Mouse (Mus musculus) hindbrain, embryonic 16.5 days (tissue): ENCODE results near the gene Cdk17. TPM values are rescaled to one million over a fixed set of nuclear protein-coding genes. Genes with fewer than 3 reads are reported as not detected.

Experiments
- ATAC-seq: fragments of 200-750 bp; cut with Nextera tagmentation; 2 replicates; pipeline ENCODE4 v1.8.0; 2017; ENCODE audit warnings: moderate TSS enrichment, moderate library complexity
- H3K27ac ChIP-seq: fragments of 300-500 bp; sonication (generic); 2 replicates; pipeline ENCODE4 v1.5.1; 2014; ENCODE audit warnings: low read depth, mild to moderate bottlenecking, control low read depth, low read length, moderate library complexity
- H3K27me3 ChIP-seq: fragments of 300-500 bp; sonication (generic); replicated peaks from 2 replicates; pipeline ENCODE4 v1.6.1; 2014; ENCODE audit warnings: low read length; ENCODE audit not compliant: control insufficient read depth, insufficient read depth
- H3K36me3 ChIP-seq: fragments of 300-500 bp; sonication (generic); 2 replicates; pipeline ENCODE4 v1.6.1; 2014; ENCODE audit warnings: mild to moderate bottlenecking, low read length, moderate library complexity, mixed read lengths; ENCODE audit not compliant: control insufficient read depth, insufficient read depth
- H3K4me1 ChIP-seq: fragments of 300-500 bp; sonication (generic); 2 replicates; pipeline ENCODE4 v1.6.1; 2014; ENCODE audit warnings: low read depth, low read length; ENCODE audit not compliant: control insufficient read depth, insufficient read depth
- H3K4me2 ChIP-seq: fragments of 300-500 bp; sonication (generic); 2 replicates; pipeline ENCODE4 v1.6.1; 2014; ENCODE audit warnings: mild to moderate bottlenecking, low read length, control low read depth, moderate library complexity
- H3K4me3 ChIP-seq: fragments of 300-500 bp; sonication (generic); 2 replicates; pipeline ENCODE4 v1.5.1; 2014; ENCODE audit warnings: mild to moderate bottlenecking, low read length, control low read depth, moderate library complexity
- H3K9ac ChIP-seq: fragments of 300-500 bp; sonication (generic); 2 replicates; pipeline ENCODE4 v1.6.1; 2014; ENCODE audit warnings: low read depth, mild to moderate bottlenecking, control low read depth, low read length, moderate library complexity
- H3K9me3 ChIP-seq: fragments of 300-500 bp; sonication (generic); 2 replicates; pipeline ENCODE4 v1.6.1; 2014; ENCODE audit warnings: mild to moderate bottlenecking, low read length, moderate library complexity; ENCODE audit not compliant: control insufficient read depth
- whole genome bisulfite sequencing: fragments of 180-500 bp; shearing (Covaris S2); extraction: QIAGEN DNeasy Blood & Tissue Kit; methylation state at CpG from one replicate; pipeline ENCODE4 v1.1.7; 2014; 5-methylcytosine and 5-hydroxymethylcytosine counted together
- polyA plus RNA-seq: library from polyadenylated mRNA; unstranded; fragments of >200 nt; fragmentation: Nextera tagmentation; extraction: Ambion mirVana; gene quantifications from 2 replicates; pipeline ENCODE4 v1.2.1, GENCODE M21; 2015

The Cdk17 gene
- polyA plus RNA-seq, 1 experiment from 2014 or later, result 31.6 TPM

GRCm38 (mm10) chr10:93288336-93288735 lies 127.7 kb downstream of the Cdk17 start:
- Histone ChIP-seq H3K27me3 (no peaks in the 10 kb centered on the region), H3K9me3 (no peaks in the 10 kb centered on the region), H3K9ac (no peak overlapping the region), H3K36me3 (no peaks in the 10 kb centered on the region), H3K4me2 (no peak overlapping the region), H3K4me1 (peaks cover 6% of the 10 kb centered on the region), H3K27ac (no peak overlapping the region), H3K4me3 (no peak overlapping the region)
- 41% methylated on average over 4 of the region's 4 CpGs for WGBS
- no peak for ATAC-seq

GRCm38 (mm10) chr10:93289404-93289803 lies 128.7 kb downstream of the Cdk17 start:
- peaks cover 6% of the 10 kb centered on the region for H3K4me1 ChIP-seq
- 47% methylated on average over 6 of the region's 6 CpGs for WGBS
- H3K9ac ChIP-seq, result no peak overlapping the region
- no peaks in the 10 kb centered on the region for H3K36me3 ChIP-seq
- no peaks in the 10 kb centered on the region for H3K27me3 ChIP-seq
- H3K4me3 ChIP-seq, result no peak overlapping the region
- ATAC-seq, result no peak
- no peak overlapping the region for H3K27ac ChIP-seq
- no peaks in the 10 kb centered on the region for H3K9me3 ChIP-seq
- no peak overlapping the region for H3K4me2 ChIP-seq

- WGBS, result 36% methylated on average over 7 of the region's 7 CpGs
- H3K36me3 ChIP-seq, result no peaks in the 10 kb centered on the region
- H3K4me3 ChIP-seq, result no peak overlapping the region
- ATAC-seq, result 0 out of 2 replicates have a peak, but pooled peaks have one; percentile 28
- no peak overlapping the region for H3K27ac ChIP-seq
- no peak overlapping the region for H3K4me2 ChIP-seq
- no peak overlapping the region for H3K9ac ChIP-seq
- no peaks in the 10 kb centered on the region for H3K9me3 ChIP-seq
- peaks cover 6% of the 10 kb centered on the region for H3K4me1 ChIP-seq
- H3K27me3 ChIP-seq, result no peaks in the 10 kb centered on the region
These were observed 130.7 kb downstream of the Cdk17 start for GRCm38 (mm10) chr10:93291352-93291751.

GRCm38 (mm10) chr10:93291843-93292242 lies 131.2 kb downstream of the Cdk17 start:
- no peak overlapping the region for H3K9ac ChIP-seq
- H3K36me3 ChIP-seq, result no peaks in the 10 kb centered on the region
- H3K27ac ChIP-seq, result no peak overlapping the region
- no peak overlapping the region for H3K4me3 ChIP-seq
- 0 out of 2 replicates have a peak, but pooled peaks have one; percentile 31 for ATAC-seq
- H3K27me3 ChIP-seq, result no peaks in the 10 kb centered on the region
- H3K9me3 ChIP-seq, result no peaks in the 10 kb centered on the region
- peaks cover 6% of the 10 kb centered on the region for H3K4me1 ChIP-seq
- WGBS, result 2% methylated on average over 6 of the region's 6 CpGs
- H3K4me2 ChIP-seq, result no peak overlapping the region

- ATAC-seq, result no peak
- Histone ChIP-seq H3K36me3 (no peaks in the 10 kb centered on the region), H3K27ac (no peak overlapping the region), H3K27me3 (no peaks in the 10 kb centered on the region), H3K4me1 (peaks cover 6% of the 10 kb centered on the region), H3K9ac (no peak overlapping the region), H3K4me3 (no peak overlapping the region), H3K4me2 (no peak overlapping the region), H3K9me3 (no peaks in the 10 kb centered on the region)
- 86% methylated on average over 7 of the region's 7 CpGs for WGBS
These were observed 132.9 kb downstream of the Cdk17 start for GRCm38 (mm10) chr10:93293621-93294020.

GRCm38 (mm10) chr10:93294547-93295219 lies 134.0 kb downstream of the Cdk17 start:
- Histone ChIP-seq H3K4me3 (no peak overlapping the region), H3K4me1 (peaks cover 3% of the 10 kb centered on the region), H3K9ac (no peak overlapping the region), H3K36me3 (no peaks in the 10 kb centered on the region), H3K27ac (no peak overlapping the region), H3K9me3 (no peaks in the 10 kb centered on the region), H3K27me3 (no peaks in the 10 kb centered on the region), H3K4me2 (no peak overlapping the region)
- whole genome bisulfite sequencing, result 71% methylated on average over 20 of the region's 20 CpGs
- no peak for ATAC-seq

- 36% methylated on average over 5 of the region's 5 CpGs for WGBS
- Histone ChIP-seq H3K4me1 (no peaks in the 10 kb centered on the region), H3K27ac (no peak overlapping the region), H3K36me3 (no peaks in the 10 kb centered on the region), H3K9ac (no peak overlapping the region), H3K4me2 (no peak overlapping the region), H3K9me3 (no peaks in the 10 kb centered on the region), H3K4me3 (no peak overlapping the region), H3K27me3 (no peaks in the 10 kb centered on the region)
- ATAC-seq, result no peak
These were observed 137.1 kb downstream of the Cdk17 start for GRCm38 (mm10) chr10:93297774-93298173.

- WGBS, result 67% methylated on average over 7 of the region's 7 CpGs
- H3K36me3 ChIP-seq, result no peaks in the 10 kb centered on the region
- H3K27ac ChIP-seq, result no peak overlapping the region
- H3K4me3 ChIP-seq, result no peak overlapping the region
- no peak for ATAC-seq
- H3K27me3 ChIP-seq, result no peaks in the 10 kb centered on the region
- H3K4me2 ChIP-seq, result no peak overlapping the region
- H3K9me3 ChIP-seq, result no peaks in the 10 kb centered on the region
- no peaks in the 10 kb centered on the region for H3K4me1 ChIP-seq
- no peak overlapping the region for H3K9ac ChIP-seq
These were observed 137.5 kb downstream of the Cdk17 start for GRCm38 (mm10) chr10:93298208-93298607.

GRCm38 (mm10) chr10:93301831-93302230 lies 141.2 kb downstream of the Cdk17 start:
- H3K4me2 ChIP-seq, result no peak overlapping the region
- H3K4me1 ChIP-seq, result no peaks in the 10 kb centered on the region
- no peaks in the 10 kb centered on the region for H3K27me3 ChIP-seq
- H3K4me3 ChIP-seq, result no peak overlapping the region
- no peak overlapping the region for H3K9ac ChIP-seq
- 83% methylated on average over 8 of the region's 8 CpGs for WGBS
- no peaks in the 10 kb centered on the region for H3K9me3 ChIP-seq
- no peaks in the 10 kb centered on the region for H3K36me3 ChIP-seq
- no peak for ATAC-seq
- no peak overlapping the region for H3K27ac ChIP-seq
